28 mouse cellular contexts compared by ENCODE assay signal in genomic region chrX:101734981-101735380, GRCm38 (mm10). TPM values are rescaled to one million over a fixed set of nuclear protein-coding genes. Genes with fewer than 3 reads are reported as not detected.
"Had no signal": no experiment of that assay in that cellular context is flagged by ENCODE, and none has a peak within 500 bp of the region (broad histone marks: within the 10 kb centered on the region; RNA-seq: fewer than 3 reads in every experiment).

No protein-coding gene starts in this region.

- H3K27ac ChIP-seq: kidney, postnatal 0 days; left cerebral cortex, adult 2 months; liver, embryonic 13.5 days; midbrain, embryonic 10.5 days; midbrain, embryonic 13.5 days; neural tube, embryonic 13.5 days; stomach, embryonic 15.5 days had no signal

- H3K9ac ChIP-seq: liver, embryonic 13.5 days; lung, embryonic 14.5 days; midbrain, embryonic 13.5 days; neural tube, embryonic 13.5 days; stomach, embryonic 15.5 days had no signal

- H3K36me3 ChIP-seq: liver, embryonic 13.5 days; midbrain, embryonic 10.5 days; midbrain, embryonic 13.5 days; neural tube, embryonic 13.5 days; stomach, embryonic 15.5 days had no signal

- DNase-seq: kidney, adult 2 months; kidney, postnatal 25 days; layer of hippocampus, postnatal 36 days; liver, embryonic 13.5 days; lung, embryonic 14.5 days; retina, postnatal 1 day; right cerebral cortex, postnatal 25 days; thymus, postnatal 25 days had no signal

- H3K4me3 ChIP-seq: left cerebral cortex, adult 2 months; liver, embryonic 13.5 days; megakaryocyte, embryonic 14.5 days; midbrain, embryonic 10.5 days; midbrain, embryonic 13.5 days; myocyte; neural tube, embryonic 13.5 days; stomach, embryonic 15.5 days had no signal

- H3K4me1 ChIP-seq: liver, embryonic 13.5 days; stomach, embryonic 15.5 days had no signal

- H3K9me3 ChIP-seq: liver, embryonic 13.5 days; megakaryocyte, embryonic 14.5 days; midbrain, embryonic 10.5 days; midbrain, embryonic 13.5 days; neural tube, embryonic 13.5 days; stomach, embryonic 15.5 days had no signal

RNA-seq across cellular contexts. Expression of gene Cxcr3, which starts 0.9 kb away (rescaled TPM):
- total RNA-seq: layer of hippocampus, postnatal 36 days; left cerebral cortex, adult 2 months; left cerebral cortex, postnatal 10 days; left cerebral cortex, postnatal 36 days had no signal
- polyA plus RNA-seq: limb, embryonic 11.5 days; midbrain, embryonic 10.5 days; myocyte had no signal

RNA-seq across cellular contexts. Expression of gene Gm4779, which starts 59.2 kb away (rescaled TPM):
- total RNA-seq: layer of hippocampus, postnatal 10 days; left cerebral cortex, postnatal 10 days; liver, adult 2 months; monocyte, adult 5-6 weeks; neutrophil, adult 5-6 weeks had no signal
- polyA plus RNA-seq: large intestine, adult 2 months; limb, embryonic 11.5 days; liver, adult 2 months; lung, embryonic 14.5 days; lung, postnatal 0 days; macrophage; midbrain, embryonic 16.5 days; myocyte; neural tube, embryonic 13.5 days had no signal

RNA-seq across cellular contexts. Expression of gene 8030474K03Rik, which starts 59.5 kb away (rescaled TPM):
- total RNA-seq: layer of hippocampus, adult 8-10 months; layer of hippocampus, postnatal 10 days; layer of hippocampus, postnatal 36 days; left cerebral cortex, adult 2 months; left cerebral cortex, postnatal 10 days; left cerebral cortex, postnatal 36 days; liver, adult 2 months; monocyte, adult 5-6 weeks; neutrophil, adult 5-6 weeks had no signal
- polyA plus RNA-seq: kidney, adult 2 months; large intestine, adult 2 months; limb, embryonic 11.5 days; liver, adult 2 months; lung, embryonic 14.5 days; lung, postnatal 0 days; macrophage; midbrain, embryonic 10.5 days; midbrain, embryonic 13.5 days; midbrain, embryonic 16.5 days; myocyte; neural tube, embryonic 13.5 days; stomach, embryonic 15.5 days had no signal
